Mouse (Mus musculus) MEL (cell line): Measurements from ENCODE around the gene Ccr1l1.

ENCODE experiments used
- CHD2 ChIP-seq: IDR thresholded peaks from 2 replicates; pipeline ENCODE4 v1.6.1; 2011; ENCODE audit warnings: low read length, improper control_type of control experiment
- CTCF ChIP-seq, 3 experiments: IDR thresholded peaks in 2 of 3; conservative IDR thresholded peaks in 1 of 3; 2 replicates each; pipeline ENCODE4 v1.5.1; 2011 to 2012; ENCODE audit warnings: low read length in 3 of 3, low read depth in 2 of 3, mild to moderate bottlenecking in 2 of 3, improper control_type of control experiment in 1 of 3, inconsistent platforms in 1 of 3, mixed read lengths in 1 of 3, moderate library complexity in 1 of 3; ENCODE audit not compliant: control insufficient read depth in 1 of 3, insufficient read depth in 1 of 3, poor library complexity in 1 of 3, severe bottlenecking in 1 of 3
- JUND ChIP-seq: IDR thresholded peaks from 2 replicates; pipeline ENCODE4 v1.6.1; 2011; ENCODE audit warnings: low read depth, mild to moderate bottlenecking, improper control_type of control experiment, low read length
- NELFE ChIP-seq: IDR thresholded peaks from 2 replicates; pipeline ENCODE4 v1.6.1; 2011; ENCODE audit warnings: low read depth, low read length, improper control_type of control experiment
- POLR2AphosphoS2 ChIP-seq: IDR thresholded peaks from 2 replicates; pipeline ENCODE4 v1.6.1; 2011; ENCODE audit warnings: low read length, improper control_type of control experiment
- USF1 ChIP-seq: IDR thresholded peaks from 2 replicates; pipeline ENCODE4 v1.6.1; 2014; ENCODE audit warnings: low read depth, mild to moderate bottlenecking, inconsistent platforms, low read length, improper control_type of control experiment, moderate library complexity

DNA sequence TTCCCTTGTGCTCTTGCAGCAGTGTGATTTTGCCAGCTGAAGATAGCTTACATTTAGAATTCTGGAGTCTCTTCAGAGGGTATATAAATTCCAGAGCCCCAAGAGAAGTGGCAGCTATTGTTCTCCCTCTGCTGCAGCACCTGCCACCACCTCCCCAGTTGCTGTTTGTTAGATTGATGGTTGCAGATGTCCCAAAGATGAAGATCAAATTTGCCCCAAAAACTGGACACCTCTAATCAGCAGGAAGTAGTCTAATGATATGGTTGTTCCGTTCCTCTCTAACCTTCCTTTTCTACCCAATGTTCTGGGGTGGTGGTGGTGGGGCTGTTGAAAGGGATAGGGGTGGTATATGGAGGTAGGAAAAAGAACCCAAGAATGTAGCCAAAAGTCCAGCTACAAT is 4.5 kb upstream of the Ccr1l1 start:
- TF ChIP-seq CHD2 (no peak), USF1 (no peak), CTCF (IDR thresholded peaks at IDR 0.05 in 2 of 3, conservative IDR thresholded peaks at IDR 0.05 in 1 of 3; ENCODE audit: control insufficient read depth in 1 of 3, insufficient read depth in 1 of 3, low read depth in 2 of 3, low read length in 3 of 3, poor library complexity in 1 of 3, severe bottlenecking in 1 of 3) (no peak), NELFE (no peak), POLR2AphosphoS2 (no peak), JUND (no peak)
